Mouse (Mus musculus): Measurements from ENCODE around the gene Txndc2. TPM values are rescaled to one million over a fixed set of nuclear protein-coding genes. Genes with fewer than 3 reads are reported as not detected.

Txndc2 gene
- polyA plus RNA-seq, 1 experiment from 2014 or later = not detected

GRCm38 (mm10) chr17:65623130-65623529 lies 18.8 kb downstream of the Txndc2 start:
- Histone ChIP-seq H3K27ac (replicated peaks) (no peak overlapping the region), H3K36me3 (no peaks in the 10 kb centered on the region), H3K27me3 (ENCODE audit: low read depth, poor library complexity, severe bottlenecking) (no peaks in the 10 kb centered on the region), H3K4me3 (no peak overlapping the region), H3K9me3 (replicated peaks) (peaks cover 5% of the 10 kb centered on the region; the same call in 1 of the 2 replicates), H3K4me1 (no peaks in the 10 kb centered on the region)
- no peak for DNase-seq (ENCODE audit: low spot score)

DNA sequence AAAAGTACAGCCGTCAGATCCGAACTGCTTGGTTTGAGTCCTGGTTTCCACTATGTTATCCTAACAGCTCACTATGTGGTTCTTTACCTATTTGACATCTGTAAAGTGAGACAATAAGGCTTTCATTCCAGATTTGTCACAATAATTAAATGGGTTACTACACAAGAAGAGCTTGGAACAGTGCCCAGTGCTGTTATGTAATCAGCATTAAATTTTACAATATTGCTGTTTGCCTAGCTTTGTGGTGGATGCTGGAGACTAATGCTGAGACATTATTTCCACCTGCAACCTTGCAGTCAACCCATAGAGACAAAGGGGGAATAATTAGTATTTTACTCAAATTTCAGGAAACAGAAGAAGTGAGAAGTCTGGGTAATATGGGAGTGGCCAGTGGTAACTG lies 23.5 kb downstream of the Txndc2 start:
- H3K4me3 ChIP-seq = no peak overlapping the region
- no peaks in the 10 kb centered on the region for H3K9me3 ChIP-seq (replicated peaks)

DNA sequence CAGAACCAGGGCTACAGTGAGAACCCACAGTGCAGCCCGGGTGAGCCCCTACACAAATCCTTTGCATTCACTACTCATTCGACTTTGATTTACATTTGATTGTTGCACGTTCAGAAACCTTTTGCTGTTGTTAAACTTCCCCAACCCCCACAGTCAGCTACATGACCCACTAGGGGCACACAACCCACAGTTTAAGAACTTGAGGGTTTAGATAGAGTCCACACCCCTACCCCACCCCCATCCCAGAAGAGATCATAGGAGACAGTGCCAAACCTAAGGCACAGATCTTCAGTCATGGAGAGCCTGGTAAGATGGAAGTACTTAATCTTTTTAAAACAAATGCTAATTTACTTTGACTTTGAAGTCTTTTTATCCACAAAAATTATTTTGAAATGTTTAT lies 26.3 kb downstream of the Txndc2 start:
- no peak overlapping the region for H3K27ac ChIP-seq (replicated peaks)

More for the DNA sequence above, 23.5 kb downstream of the Txndc2 start:
- Histone ChIP-seq H3K36me3 (no peaks in the 10 kb centered on the region), H3K4me1 (peaks cover 16% of the 10 kb centered on the region), H3K27me3 (ENCODE audit: low read depth, poor library complexity, severe bottlenecking) (no peaks in the 10 kb centered on the region), H3K27ac (replicated peaks) (no peak overlapping the region)
- WGBS = 96% methylated on average over 2 of the region's 2 CpGs
- DNase-seq (ENCODE audit: low spot score) = no peak

DNA sequence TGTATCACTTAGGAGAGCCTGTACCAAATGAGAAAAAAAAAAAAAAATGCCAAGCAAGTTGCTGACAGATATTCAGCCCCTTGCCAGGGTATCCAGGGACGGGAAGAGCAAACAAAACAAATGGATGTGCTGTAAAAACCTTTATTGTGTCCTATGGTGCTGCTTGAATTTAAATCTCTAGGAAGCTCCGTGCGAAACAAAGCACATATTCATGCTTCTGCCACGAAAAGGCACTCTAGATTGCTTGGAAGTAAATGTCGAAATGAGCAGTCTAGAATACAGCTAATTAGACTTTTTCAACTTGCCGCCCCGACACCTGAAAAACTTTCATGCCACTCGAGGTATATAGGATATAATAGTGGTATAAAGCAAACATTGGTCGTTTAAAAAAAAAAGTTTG lies 27.5 kb downstream of the Txndc2 start:
- Histone ChIP-seq H3K4me3 (peak overlapping the region; percentile 98), H3K27ac (replicated peaks) (peak overlapping the region; percentile 99), H3K4me1 (peaks cover 37% of the 10 kb centered on the region), H3K36me3 (peaks cover 3% of the 10 kb centered on the region; the same call in 1 of the 2 replicates), H3K9me3 (replicated peaks) (no peaks in the 10 kb centered on the region), H3K27me3 (ENCODE audit: low read depth, poor library complexity, severe bottlenecking) (no peaks in the 10 kb centered on the region)
- DNase-seq (ENCODE audit: low spot score) = no peak
- WGBS = 2% methylated on average over 9 of the region's 9 CpGs

More for the DNA sequence above, 26.3 kb downstream of the Txndc2 start:
- WGBS = 50% methylated on average over 3 of the region's 3 CpGs
- Histone ChIP-seq H3K36me3 (no peaks in the 10 kb centered on the region), H3K9me3 (replicated peaks) (no peaks in the 10 kb centered on the region), H3K4me3 (no peak overlapping the region), H3K4me1 (peaks cover 31% of the 10 kb centered on the region), H3K27me3 (ENCODE audit: low read depth, poor library complexity, severe bottlenecking) (no peaks in the 10 kb centered on the region)
- no peak for DNase-seq (ENCODE audit: low spot score)

DNA sequence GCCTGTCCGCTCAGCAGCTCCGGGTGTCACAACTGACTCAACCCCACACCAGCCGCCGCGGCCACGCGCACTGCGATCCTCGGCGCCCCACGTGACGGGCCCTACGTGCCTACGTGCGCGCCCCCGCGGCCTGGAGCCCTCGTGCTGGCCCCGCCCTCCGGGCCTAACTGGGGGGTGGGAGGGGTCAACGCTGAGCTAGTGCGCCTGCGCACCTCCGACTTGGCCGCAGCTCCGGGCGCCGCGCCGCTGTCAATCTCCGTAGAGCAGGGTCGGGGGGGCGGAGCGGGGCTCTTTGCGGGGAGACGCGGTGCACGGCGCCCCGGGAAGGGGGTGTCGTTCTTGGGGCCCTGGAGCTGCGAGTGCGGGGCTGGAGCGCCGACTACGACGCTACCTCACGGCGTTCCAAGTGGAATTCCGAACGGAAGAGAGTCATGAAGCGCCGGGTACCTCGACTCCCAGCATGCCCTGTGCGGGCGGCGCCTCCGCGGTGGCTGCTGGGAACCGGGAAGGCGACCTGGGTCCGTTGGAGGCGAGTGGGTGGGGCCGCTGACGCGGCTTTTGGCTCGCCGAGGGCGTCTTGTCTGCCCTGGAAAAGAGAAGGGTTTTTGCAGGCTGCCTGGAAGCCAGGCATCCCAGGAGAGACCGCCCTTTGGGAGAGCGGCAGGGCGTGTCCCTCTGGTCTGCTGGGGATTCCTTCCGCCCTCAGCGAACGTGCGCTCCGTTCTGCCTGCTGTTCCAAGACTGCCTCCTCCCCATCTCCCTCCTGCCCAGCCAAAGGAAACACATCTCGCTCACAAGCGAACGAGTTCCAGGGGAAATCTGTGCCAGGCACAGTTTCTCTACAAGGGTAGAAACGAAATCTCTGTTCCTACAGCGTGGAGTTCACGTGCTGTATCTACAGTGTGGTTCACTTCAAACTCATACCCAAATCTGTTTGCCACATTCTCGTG lies 28.2 kb downstream of the Txndc2 start, which contains the start of gene Vapa:
TSS of gene Vapa (minus strand) at position 93 of the 950 bp plus-strand sequence.
- H3K27ac ChIP-seq (replicated peaks) = peak within 1 kb of the TSS; percentile 99
- peaks cover 5% of the 10 kb centered on the region; the same call in 1 of the 2 replicates for H3K36me3 ChIP-seq
- peaks cover 44% of the 10 kb centered on the region for H3K4me1 ChIP-seq
- H3K9me3 ChIP-seq (replicated peaks) = no peaks in the 10 kb centered on the region
- H3K4me3 ChIP-seq = peak within 1 kb of the TSS; percentile 98
- under 1% methylated on average over 85 of the region's 85 CpGs for WGBS
- H3K27me3 ChIP-seq (ENCODE audit: low read depth, poor library complexity, severe bottlenecking) = no peaks in the 10 kb centered on the region
- DNase-seq (ENCODE audit: low spot score) = peak; percentile 98

- Histone ChIP-seq H3K27ac (replicated peaks) (peak overlapping the region; percentile 99), H3K27me3 (ENCODE audit: low read depth, poor library complexity, severe bottlenecking) (no peaks in the 10 kb centered on the region), H3K4me3 (peak overlapping the region; percentile 98), H3K9me3 (replicated peaks) (no peaks in the 10 kb centered on the region), H3K36me3 (peaks cover 5% of the 10 kb centered on the region; the same call in 1 of the 2 replicates), H3K4me1 (peaks cover 51% of the 10 kb centered on the region)
- WGBS = 0% methylated on average over 42 of the region's 42 CpGs
- DNase-seq (ENCODE audit: low spot score) = no peak
Measured at GRCm38 (mm10) chr17:65613142-65613462, 28.9 kb downstream of the Txndc2 start.

DNA sequence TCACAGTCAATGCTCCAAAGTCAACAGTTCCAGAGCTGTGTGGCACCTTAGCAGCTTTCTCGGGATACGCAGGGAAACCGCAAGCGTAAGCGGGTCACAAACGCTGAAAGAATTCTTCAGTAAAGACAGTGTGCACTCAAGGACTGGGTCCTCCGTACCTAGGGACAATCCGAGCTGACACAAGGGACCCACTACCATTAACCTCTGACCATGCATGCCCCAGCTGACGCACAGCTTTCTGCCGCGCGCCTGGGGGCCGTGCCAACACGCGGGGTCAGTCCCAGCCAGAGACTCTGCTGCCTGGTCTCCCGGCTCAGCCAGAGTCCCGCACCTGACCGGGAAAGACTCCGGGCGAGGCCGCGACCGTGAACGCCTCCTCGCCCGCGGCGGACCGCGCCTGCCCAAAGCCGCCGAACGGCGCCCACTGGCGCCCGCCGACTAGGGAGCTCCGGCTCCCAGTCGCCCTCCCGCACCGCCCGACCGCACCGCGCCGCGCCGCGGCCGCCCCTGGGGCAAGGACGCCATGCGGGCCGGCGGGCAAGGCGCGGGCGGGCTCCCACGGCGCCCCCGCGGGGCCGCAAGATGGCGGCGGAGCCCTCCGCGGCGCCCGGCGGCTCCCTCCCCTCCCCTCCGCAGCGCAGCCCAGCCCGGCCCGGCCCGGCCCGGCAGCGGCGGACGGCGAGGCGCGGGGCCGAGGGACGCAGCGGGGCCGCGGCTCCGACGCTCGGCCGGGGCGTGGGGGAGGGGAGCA lies 29.4 kb downstream of the Txndc2 start:
- peak; percentile 57 for DNase-seq (ENCODE audit: low spot score)
- peaks cover 55% of the 10 kb centered on the region for H3K4me1 ChIP-seq
- 5% methylated on average over 91 of the region's 91 CpGs for whole genome bisulfite sequencing
- H3K27ac ChIP-seq (replicated peaks) = peak overlapping the region; percentile 99
- no peaks in the 10 kb centered on the region for H3K27me3 ChIP-seq (ENCODE audit: low read depth, poor library complexity, severe bottlenecking)
- H3K9me3 ChIP-seq (replicated peaks) = no peaks in the 10 kb centered on the region
- peak overlapping the region; percentile 98 for H3K4me3 ChIP-seq
- H3K36me3 ChIP-seq = peaks cover 5% of the 10 kb centered on the region; the same call in 1 of the 2 replicates

GRCm38 (mm10) chr17:65611721-65612120 lies 30.2 kb downstream of the Txndc2 start:
- no peak for DNase-seq (ENCODE audit: low spot score)
- H3K27me3 ChIP-seq (ENCODE audit: low read depth, poor library complexity, severe bottlenecking) = no peaks in the 10 kb centered on the region
- 18% methylated on average over 4 of the region's 4 CpGs for WGBS
- peak overlapping the region; percentile 99 for H3K27ac ChIP-seq (replicated peaks)
- H3K9me3 ChIP-seq (replicated peaks) = no peaks in the 10 kb centered on the region
- H3K36me3 ChIP-seq = peaks cover 5% of the 10 kb centered on the region; the same call in 1 of the 2 replicates
- H3K4me1 ChIP-seq = peaks cover 60% of the 10 kb centered on the region
- peak overlapping the region; percentile 98 for H3K4me3 ChIP-seq

DNA sequence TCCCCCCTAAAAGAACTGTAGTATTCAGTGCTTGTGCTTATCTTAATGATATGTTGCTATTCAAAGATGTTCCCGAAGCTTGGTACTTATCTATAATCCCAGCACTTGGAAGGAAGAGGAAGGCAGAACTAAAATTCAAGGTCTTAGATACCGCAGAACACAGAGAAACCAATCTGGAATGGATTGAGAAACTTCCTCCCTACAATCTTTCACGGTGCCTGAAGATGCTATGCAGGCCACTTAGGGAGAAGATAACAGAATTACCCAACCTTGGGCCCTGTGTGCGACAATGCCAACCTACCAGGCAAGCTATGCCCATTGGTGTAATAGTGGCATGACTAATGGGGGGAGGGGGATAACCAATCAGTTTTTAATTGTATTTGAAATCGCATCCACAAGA lies 33.2 kb downstream of the Txndc2 start:
- no peaks in the 10 kb centered on the region for H3K9me3 ChIP-seq (replicated peaks)
- peaks cover 49% of the 10 kb centered on the region for H3K4me1 ChIP-seq
- H3K27ac ChIP-seq (replicated peaks) = no peak overlapping the region
- H3K4me3 ChIP-seq = no peak overlapping the region
- H3K36me3 ChIP-seq = peaks cover 5% of the 10 kb centered on the region; the same call in 1 of the 2 replicates
- 85% methylated on average over 5 of the region's 5 CpGs for WGBS
- DNase-seq (ENCODE audit: low spot score) = no peak
- no peaks in the 10 kb centered on the region for H3K27me3 ChIP-seq (ENCODE audit: low read depth, poor library complexity, severe bottlenecking)

DNA sequence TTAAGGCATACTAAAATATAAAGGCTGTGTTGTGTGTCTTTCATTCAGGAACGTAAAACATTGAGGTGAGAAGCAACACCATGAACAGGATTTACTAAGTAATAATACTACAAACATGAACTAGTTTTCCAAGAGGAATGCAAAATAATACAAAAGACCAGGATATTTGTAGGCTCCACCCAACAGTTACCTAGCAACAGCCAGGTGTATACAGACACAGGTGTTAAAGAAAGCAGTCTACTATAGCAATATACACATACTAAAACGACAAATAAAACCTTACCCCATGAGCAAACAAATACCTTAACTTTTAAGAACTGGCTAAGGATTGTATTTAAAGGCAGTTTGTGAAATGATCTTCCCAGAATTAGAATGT lies 33.7 kb downstream of the Txndc2 start:
- Histone ChIP-seq H3K9me3 (replicated peaks) (no peaks in the 10 kb centered on the region), H3K36me3 (peaks cover 5% of the 10 kb centered on the region; the same call in 1 of the 2 replicates), H3K27ac (replicated peaks) (no peak overlapping the region), H3K4me3 (no peak overlapping the region), H3K4me1 (peaks cover 49% of the 10 kb centered on the region), H3K27me3 (ENCODE audit: low read depth, poor library complexity, severe bottlenecking) (no peaks in the 10 kb centered on the region)
- WGBS = 88% methylated on average over 2 of the region's 2 CpGs
- DNase-seq (ENCODE audit: low spot score) = no peak

GRCm38 (mm10) chr17:65607574-65608311 lies 34.2 kb downstream of the Txndc2 start:
- 55% methylated on average over 7 of the region's 7 CpGs for WGBS
- no peak overlapping the region for H3K27ac ChIP-seq (replicated peaks)
- no peak overlapping the region for H3K4me3 ChIP-seq
- H3K4me1 ChIP-seq = peaks cover 49% of the 10 kb centered on the region
- no peaks in the 10 kb centered on the region for H3K9me3 ChIP-seq (replicated peaks)
- peaks cover 5% of the 10 kb centered on the region; the same call in 1 of the 2 replicates for H3K36me3 ChIP-seq
- DNase-seq (ENCODE audit: low spot score) = no peak
- no peaks in the 10 kb centered on the region for H3K27me3 ChIP-seq (ENCODE audit: low read depth, poor library complexity, severe bottlenecking)

GRCm38 (mm10) chr17:65606014-65606413 lies 36.0 kb downstream of the Txndc2 start:
- H3K27ac ChIP-seq (replicated peaks) = no peak overlapping the region
- H3K4me1 ChIP-seq = peaks cover 37% of the 10 kb centered on the region
- H3K27me3 ChIP-seq (ENCODE audit: low read depth, poor library complexity, severe bottlenecking) = no peaks in the 10 kb centered on the region
- 89% methylated on average over 4 of the region's 4 CpGs for WGBS
- H3K36me3 ChIP-seq = peaks cover 5% of the 10 kb centered on the region; the same call in 1 of the 2 replicates
- no peak overlapping the region for H3K4me3 ChIP-seq
- no peaks in the 10 kb centered on the region for H3K9me3 ChIP-seq (replicated peaks)
- DNase-seq (ENCODE audit: low spot score) = no peak

Measured in midbrain, embryonic 10.5 days (tissue).